Mouse (Mus musculus) brain, adult 2 months (tissue): ENCODE data around the gene Srrd.

Source experiments
- DNase-seq: peaks from one replicate; pipeline ENCODE4 v3.0.0; 2011; ENCODE audit warnings: low read depth, low spot score

The Srrd gene

GRCm38 (mm10) chr5:112289236-112289635, 53.6 kb downstream of the Srrd start:
- DNase-seq, result no peak

- DNase-seq, result no peak
Measured at GRCm38 (mm10) chr5:112288193-112289141, 54.4 kb downstream of the Srrd start.

- DNase-seq, result no peak
Measured at GRCm38 (mm10) chr5:112287652-112288051, 55.2 kb downstream of the Srrd start.
